Mouse (Mus musculus) ES-E14 (cell line): ENCODE measurements around the gene Pcdh9. TPM values are rescaled to one million over a fixed set of nuclear protein-coding genes. Genes with fewer than 3 reads are reported as not detected.

Experiments
- DNase-seq: peaks from one replicate; pipeline ENCODE4 v3.0.0-alpha.2; 2013; ENCODE audit warnings: low read depth, low spot score
- H3K27ac ChIP-seq: 2 replicates; pipeline ENCODE4 v1.5.1; 2012; ENCODE audit warnings: low read depth, mild to moderate bottlenecking, low read length, moderate library complexity, mixed read lengths; ENCODE audit not compliant: poor library complexity, insufficient read depth, severe bottlenecking
- H3K36me3 ChIP-seq: 2 replicates; pipeline ENCODE4 v1.6.1; 2012; ENCODE audit warnings: mild to moderate bottlenecking, low read length, moderate library complexity, mixed read lengths; ENCODE audit not compliant: control insufficient read depth, poor library complexity, insufficient read depth, severe bottlenecking
- H3K4me1 ChIP-seq, 2 experiments: fragments of 150-350 bp in 1 of 2; sonication (generic) in 1 of 2; 2 replicates each; pipeline ENCODE4 v1.6.1; 2012; ENCODE audit warnings: low read length in 2 of 2, mild to moderate bottlenecking in 1 of 2, mixed read lengths in 1 of 2; ENCODE audit not compliant: control insufficient read depth in 2 of 2, insufficient read depth in 2 of 2, poor library complexity in 1 of 2
- H3K4me3 ChIP-seq, 2 experiments: fragments of 150-350 bp in 1 of 2; sonication (generic) in 1 of 2; 2 replicates each; pipeline ENCODE4 v1.5.1; 2012; ENCODE audit warnings: low read length in 2 of 2, low read depth in 1 of 2, mild to moderate bottlenecking in 1 of 2, mixed read lengths in 1 of 2; ENCODE audit not compliant: insufficient read depth in 1 of 2, poor library complexity in 1 of 2, severe bottlenecking in 1 of 2
- H3K9ac ChIP-seq: 2 replicates; pipeline ENCODE4 v1.6.1; 2012; ENCODE audit warnings: low read depth, mild to moderate bottlenecking, low read length, mixed read lengths; ENCODE audit not compliant: poor library complexity, insufficient read depth, severe bottlenecking
- H3K9me3 ChIP-seq: fragments of 150-350 bp; sonication (generic); 2 replicates; pipeline ENCODE4 v1.6.1; 2012; ENCODE audit warnings: low read depth, mild to moderate bottlenecking, low read length; ENCODE audit not compliant: control insufficient read depth, insufficient read depth
- CHD2 ChIP-seq: IDR thresholded peaks from 2 replicates; pipeline ENCODE4 v1.6.1; 2014; ENCODE audit warnings: mild to moderate bottlenecking, low read depth, low read length, inconsistent platforms
- HCFC1 ChIP-seq: IDR thresholded peaks from 2 replicates; pipeline ENCODE4 v1.6.1; 2012; ENCODE audit warnings: low read length, inconsistent platforms, borderline replicate concordance; ENCODE audit not compliant: insufficient read depth
- MAFK ChIP-seq: IDR thresholded peaks from 2 replicates; pipeline ENCODE4 v1.6.1; 2014; ENCODE audit warnings: mild to moderate bottlenecking, low read depth, low read length, inconsistent platforms; ENCODE audit not compliant: insufficient read depth
- ZC3H11A ChIP-seq: IDR thresholded peaks from 2 replicates; pipeline ENCODE4 v1.6.1; 2012; ENCODE audit warnings: low read depth, mild to moderate bottlenecking, inconsistent platforms, low read length, borderline replicate concordance
- ZNF384 ChIP-seq: IDR thresholded peaks from 2 replicates; pipeline ENCODE4 v1.6.1; 2012; ENCODE audit warnings: low read depth, low read length, inconsistent platforms
- in situ Hi-C, 2 experiments: fragments of 600-800 bp; cut with MboI; formaldehyde crosslinking; loops; one replicate each; pipeline ENCODE4 v1.15.1; 2025; ENCODE audit warnings: low sequenced_read_pairs in 2 of 2, inconsistent platforms in 1 of 2; ENCODE audit not compliant: unreplicated experiment in 2 of 2
- total RNA-seq: library from RNA; depleted of rRNA; stranded (reverse); fragments of 300-350 nt; gene quantifications from 2 replicates; pipeline ENCODE4 v1.2.3, GENCODE M21; 2012

Pcdh9 gene
- total RNA-seq, 1 experiment: 0.71 TPM

- in situ Hi-C loops: no loop called here
- H3K4me1 ChIP-seq: no peaks in the 10 kb centered on the region
- no peak overlapping the region for H3K9ac ChIP-seq
- no peaks in the 10 kb centered on the region for H3K9me3 ChIP-seq
- TF ChIP-seq MAFK (no peak), ZNF384 (no peak), ZC3H11A (no peak), HCFC1 (no peak)
- H3K4me3 ChIP-seq: no peak overlapping the region
- no peak overlapping the region for H3K27ac ChIP-seq
- no peak for DNase-seq
- H3K36me3 ChIP-seq: no peaks in the 10 kb centered on the region
These were observed 215.0 kb downstream of the Pcdh9 start for GRCm38 (mm10) chr14:93675273-93676068.

GRCm38 (mm10) chr14:93653986-93654757, 236.3 kb downstream of the Pcdh9 start:
- Histone ChIP-seq H3K9me3 (no peaks in the 10 kb centered on the region), H3K4me3 (no peak overlapping the region), H3K4me1 (no peaks in the 10 kb centered on the region), H3K9ac (no peak overlapping the region), H3K27ac (no peak overlapping the region), H3K36me3 (no peaks in the 10 kb centered on the region)
- no peak for DNase-seq
- no peak for TF ChIP-seq ZNF384
- TF ChIP-seq MAFK: no peak
- no peak for TF ChIP-seq CHD2
- no peak for TF ChIP-seq ZC3H11A
- TF ChIP-seq HCFC1: no peak
- in situ Hi-C loops: no loop called here

- no peak for TF ChIP-seq HCFC1
- TF ChIP-seq ZC3H11A: no peak
- no peak for TF ChIP-seq CHD2
- TF ChIP-seq MAFK: no peak
- TF ChIP-seq ZNF384: no peak
- Histone ChIP-seq H3K4me1 (no peaks in the 10 kb centered on the region), H3K9me3 (no peaks in the 10 kb centered on the region), H3K9ac (no peak overlapping the region), H3K27ac (no peak overlapping the region), H3K4me3 (no peak overlapping the region), H3K36me3 (no peaks in the 10 kb centered on the region)
- in situ Hi-C loops: no loop called here
- DNase-seq: no peak
These were observed 263.2 kb downstream of the Pcdh9 start for GRCm38 (mm10) chr14:93627241-93627640.

- H3K36me3 ChIP-seq: no peaks in the 10 kb centered on the region
- H3K9me3 ChIP-seq: no peaks in the 10 kb centered on the region
- no peak overlapping the region for H3K9ac ChIP-seq
- no peak overlapping the region for H3K4me3 ChIP-seq
- no peak for DNase-seq
- in situ Hi-C loops: no loop called here
- no peaks in the 10 kb centered on the region for H3K4me1 ChIP-seq
- no peak overlapping the region for H3K27ac ChIP-seq
- TF ChIP-seq ZNF384 (no peak), MAFK (no peak), CHD2 (no peak), ZC3H11A (no peak), HCFC1 (no peak)
These were observed 266.3 kb downstream of the Pcdh9 start for GRCm38 (mm10) chr14:93624144-93624543.
